Mouse (Mus musculus) liver, postnatal 0 days (tissue): ENCODE measurements at regions not wholly inside any gene's neighbourhood (a gene's known extent, or its start where the extent isn't known, plus 50 kb on each side); places are given as distances from the start of the nearest gene placed in this dataset.

Source experiments
- CTCF ChIP-seq: sonication (generic); IDR thresholded peaks from 2 replicates; pipeline ENCODE4 v1.5.1; 2016; ENCODE audit warnings: antibody characterized with exemption, low read depth
- EP300 ChIP-seq: IDR thresholded peaks from 2 replicates; pipeline ENCODE4 v1.6.1; 2016; ENCODE audit warnings: antibody characterized with exemption, low read depth, mild to moderate bottlenecking

DNA sequence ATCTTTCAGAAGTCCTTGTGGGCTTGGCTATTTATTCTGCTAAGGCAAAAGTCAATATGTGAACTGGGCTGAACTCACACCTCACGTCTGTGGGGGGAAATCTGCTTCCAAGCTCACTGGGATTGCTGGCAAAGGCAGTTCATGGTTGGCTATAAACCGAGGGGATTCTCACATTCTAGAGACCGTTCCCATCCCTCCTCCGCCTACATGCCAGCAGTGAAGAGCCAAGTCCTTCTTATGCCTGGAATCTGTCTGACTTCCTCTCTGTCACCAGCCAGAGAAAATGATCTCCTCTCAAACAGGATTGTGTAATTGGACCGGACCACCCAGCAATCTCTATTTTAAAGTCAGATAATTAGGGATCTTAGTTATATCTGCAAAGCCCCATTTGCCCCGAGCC lies 212.4 kb upstream of the Daam1 start:
- TF ChIP-seq CTCF (no peak), EP300 (no peak)
